Mouse (Mus musculus): ENCODE results near the gene Rbm42. TPM values are rescaled to one million over a fixed set of nuclear protein-coding genes. Genes with fewer than 3 reads are reported as not detected.

The Rbm42 gene
- polyA plus RNA-seq, 1 experiment from 2014 or later: 145 TPM

DNA sequence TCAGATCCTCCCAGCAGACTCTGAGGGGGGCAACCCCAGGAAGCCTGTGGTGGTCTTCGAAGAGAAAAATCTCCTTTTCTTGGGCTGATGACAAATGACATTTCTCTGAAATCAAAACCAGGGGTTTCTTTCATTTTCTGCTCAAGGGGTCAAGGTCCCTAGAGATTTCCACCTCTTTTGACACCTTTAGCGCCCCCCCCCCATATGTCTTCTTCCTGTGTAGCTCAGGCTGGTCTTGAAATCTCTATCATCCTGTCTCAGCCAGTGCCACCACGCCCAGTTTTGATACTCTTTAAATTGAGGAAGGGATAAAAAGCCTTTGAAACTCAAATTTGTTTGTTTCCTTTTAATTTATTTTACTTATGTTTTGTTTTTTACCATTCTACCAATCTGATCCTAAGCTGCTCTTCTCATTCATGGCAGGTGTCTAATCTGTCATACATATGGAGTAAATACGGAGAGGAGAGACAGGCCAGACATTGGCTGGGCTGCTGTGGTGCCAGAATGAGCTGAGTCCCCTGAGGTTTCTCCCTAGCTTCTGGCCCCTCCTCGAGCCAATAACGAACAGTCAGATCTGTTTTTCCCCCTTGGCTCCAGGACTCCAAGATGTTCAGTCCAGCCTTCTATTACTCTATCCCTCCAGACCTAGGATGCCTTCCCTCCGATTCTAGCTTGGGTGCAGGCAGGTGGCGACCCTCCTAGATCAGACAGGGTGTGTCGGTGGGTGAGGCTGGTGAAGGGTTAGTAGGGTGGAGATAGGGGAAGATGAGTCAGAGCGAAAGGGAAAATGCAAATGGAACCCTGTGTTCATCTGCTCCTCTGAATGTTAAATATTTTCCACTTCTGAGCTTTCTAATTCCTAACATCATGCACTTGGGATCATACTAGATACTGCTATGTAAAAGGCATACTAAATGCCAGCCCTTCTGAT is 56.3 kb downstream of the Rbm42 start:
- H3K9me3 ChIP-seq (replicated peaks): no peaks in the 10 kb centered on the region
- DNase-seq (ENCODE audit: low spot score): no peak
- H3K27me3 ChIP-seq (ENCODE audit: low read depth, poor library complexity, severe bottlenecking): no peaks in the 10 kb centered on the region
- no peak overlapping the region for H3K4me3 ChIP-seq
- H3K4me1 ChIP-seq: peaks cover 16% of the 10 kb centered on the region
- H3K36me3 ChIP-seq: no peaks in the 10 kb centered on the region
- 83% methylated on average over 10 of the region's 10 CpGs for WGBS
- H3K27ac ChIP-seq (replicated peaks): no peak overlapping the region

GRCm38 (mm10) chr7:30592772-30593423 is 57.2 kb downstream of the Rbm42 start:
- H3K27me3 ChIP-seq (ENCODE audit: low read depth, poor library complexity, severe bottlenecking): no peaks in the 10 kb centered on the region
- H3K4me1 ChIP-seq: peaks cover 16% of the 10 kb centered on the region
- DNase-seq (ENCODE audit: low spot score): no peak
- no peaks in the 10 kb centered on the region for H3K9me3 ChIP-seq (replicated peaks)
- 63% methylated on average over 5 of the region's 5 CpGs for WGBS
- no peak overlapping the region; the same call in 1 of the 2 replicates for H3K27ac ChIP-seq (replicated peaks)
- H3K4me3 ChIP-seq: no peak overlapping the region
- no peaks in the 10 kb centered on the region for H3K36me3 ChIP-seq

- H3K9me3 ChIP-seq (replicated peaks): no peaks in the 10 kb centered on the region
- no peaks in the 10 kb centered on the region for H3K27me3 ChIP-seq (ENCODE audit: low read depth, poor library complexity, severe bottlenecking)
- WGBS: 43% methylated on average over 4 of the region's 4 CpGs
- no peak for DNase-seq (ENCODE audit: low spot score)
- peaks cover 3% of the 10 kb centered on the region for H3K36me3 ChIP-seq
- H3K4me3 ChIP-seq: peak overlapping the region; percentile 16; the same call in 1 of the 2 replicates
- peaks cover 28% of the 10 kb centered on the region for H3K4me1 ChIP-seq
- no peak overlapping the region for H3K27ac ChIP-seq (replicated peaks)
These were observed 58.5 kb downstream of the Rbm42 start for GRCm38 (mm10) chr7:30591605-30591951.

Other genes starting within 250 kb of the Rbm42 start
- 15.7 and 19.6 TPM in 2 replicates for gene Tyrobp, start 236.6 kb downstream of the Rbm42 start, polyA plus RNA-seq (2016; fragmentation: Nextera tagmentation; extraction: Ambion mirVana)
- 0.35 TPM in 1 of 2 replicates, not detected in the other for gene Hcst, start 230.5 kb downstream of the Rbm42 start, polyA plus RNA-seq (2016; fragmentation: Nextera tagmentation; extraction: Ambion mirVana)
- 1.4 and 1.5 TPM in 2 replicates for gene Nfkbid, start 228.6 kb downstream of the Rbm42 start, polyA plus RNA-seq (2016; fragmentation: Nextera tagmentation; extraction: Ambion mirVana)
- 69.6 and 124 TPM in 2 replicates for gene Aplp1, start 204.8 kb downstream of the Rbm42 start, polyA plus RNA-seq (2016; fragmentation: Nextera tagmentation; extraction: Ambion mirVana)
- gene Kirrel2, start 192.6 kb downstream of the Rbm42 start, polyA plus RNA-seq (2016; fragmentation: Nextera tagmentation; extraction: Ambion mirVana): 1.7 and 1.9 TPM in 2 replicates
- 0.16 and 0.23 TPM in 2 replicates for gene Nphs1, start 192.0 kb downstream of the Rbm42 start, polyA plus RNA-seq (2016; fragmentation: Nextera tagmentation; extraction: Ambion mirVana)
- gene Prodh2, start 156.7 kb downstream of the Rbm42 start, polyA plus RNA-seq (2016; fragmentation: Nextera tagmentation; extraction: Ambion mirVana): not detected in 2 replicates
- gene Arhgap33, start 115.3 kb downstream of the Rbm42 start, polyA plus RNA-seq (2016; fragmentation: Nextera tagmentation; extraction: Ambion mirVana): 36.6 and 62.0 TPM in 2 replicates
- 6.1 and 6.2 TPM in 2 replicates for gene Hspb6, start 98.1 kb downstream of the Rbm42 start, polyA plus RNA-seq (2016; fragmentation: Nextera tagmentation; extraction: Ambion mirVana)
- 13.4 and 17.1 TPM in 2 replicates for gene Proser3, start 98.0 kb downstream of the Rbm42 start, polyA plus RNA-seq (2016; fragmentation: Nextera tagmentation; extraction: Ambion mirVana)
- 45.9 and 46.7 TPM in 2 replicates for gene Lin37, start 90.5 kb downstream of the Rbm42 start, polyA plus RNA-seq (2016; fragmentation: Nextera tagmentation; extraction: Ambion mirVana)
- gene U2af1l4, start 87.0 kb downstream of the Rbm42 start, polyA plus RNA-seq (2016; fragmentation: Nextera tagmentation; extraction: Ambion mirVana): 93.2 and 99.5 TPM in 2 replicates
- 17.0 and 19.6 TPM in 2 replicates for gene Gm49396, start 87.0 kb downstream of the Rbm42 start, polyA plus RNA-seq (2016; fragmentation: Nextera tagmentation; extraction: Ambion mirVana)
- gene Psenen, start 86.7 kb downstream of the Rbm42 start, polyA plus RNA-seq (2016; fragmentation: Nextera tagmentation; extraction: Ambion mirVana): 131 and 133 TPM in 2 replicates
- gene Igflr1, start 84.9 kb downstream of the Rbm42 start, polyA plus RNA-seq (2016; fragmentation: Nextera tagmentation; extraction: Ambion mirVana): 4.4 and 7.2 TPM in 2 replicates
- 7.4 and 10.6 TPM in 2 replicates for gene Kmt2b, start 61.6 kb downstream of the Rbm42 start, polyA plus RNA-seq (2016; fragmentation: Nextera tagmentation; extraction: Ambion mirVana)
- gene Zbtb32, start 51.4 kb downstream of the Rbm42 start, polyA plus RNA-seq (2016; fragmentation: Nextera tagmentation; extraction: Ambion mirVana): 0.26 and 0.61 TPM in 2 replicates
- 0.44 and 0.79 TPM in 2 replicates for gene Upk1a, start 37.5 kb downstream of the Rbm42 start, polyA plus RNA-seq (2016; fragmentation: Nextera tagmentation; extraction: Ambion mirVana)
- gene Cox6b1, start 24.2 kb downstream of the Rbm42 start, polyA plus RNA-seq (2016; fragmentation: Nextera tagmentation; extraction: Ambion mirVana): 779 and 792 TPM in 2 replicates
- gene Etv2, start 14.5 kb downstream of the Rbm42 start, polyA plus RNA-seq (2016; fragmentation: Nextera tagmentation; extraction: Ambion mirVana): not detected in 2 replicates
- gene Haus5, start 14.7 kb upstream of the Rbm42 start, polyA plus RNA-seq (2016; fragmentation: Nextera tagmentation; extraction: Ambion mirVana): 79.8 and 84.0 TPM in 2 replicates
- gene Pmis2, start 21.3 kb upstream of the Rbm42 start, polyA plus RNA-seq (2016; fragmentation: Nextera tagmentation; extraction: Ambion mirVana): not detected in 2 replicates
- gene 2200002J24Rik, start 48.6 kb upstream of the Rbm42 start, polyA plus RNA-seq (2016; fragmentation: Nextera tagmentation; extraction: Ambion mirVana): not detected in 2 replicates
- 0.89 and 1.1 TPM in 2 replicates for gene Atp4a, start 61.9 kb upstream of the Rbm42 start, polyA plus RNA-seq (2016; fragmentation: Nextera tagmentation; extraction: Ambion mirVana)
- gene Tmem147, start 79.2 kb upstream of the Rbm42 start, polyA plus RNA-seq (2016; fragmentation: Nextera tagmentation; extraction: Ambion mirVana): 155 and 164 TPM in 2 replicates
- 0.33 and 0.40 TPM in 2 replicates for gene Gapdhs, start 93.4 kb upstream of the Rbm42 start, polyA plus RNA-seq (2016; fragmentation: Nextera tagmentation; extraction: Ambion mirVana)
- 0.51 and 0.65 TPM in 2 replicates for gene Sbsn, start 101.2 kb upstream of the Rbm42 start, polyA plus RNA-seq (2016; fragmentation: Nextera tagmentation; extraction: Ambion mirVana)
- not detected in 2 replicates for gene Dmkn, start 113.4 kb upstream of the Rbm42 start, polyA plus RNA-seq (2016; fragmentation: Nextera tagmentation; extraction: Ambion mirVana)
- not detected in 2 replicates for gene Krtdap, start 137.6 kb upstream of the Rbm42 start, polyA plus RNA-seq (2016; fragmentation: Nextera tagmentation; extraction: Ambion mirVana)
- gene Ffar2, start 173.5 kb upstream of the Rbm42 start, polyA plus RNA-seq (2016; fragmentation: Nextera tagmentation; extraction: Ambion mirVana): not detected in 2 replicates
- gene Ffar3, start 205.9 kb upstream of the Rbm42 start, polyA plus RNA-seq (2016; fragmentation: Nextera tagmentation; extraction: Ambion mirVana): not detected in 2 replicates
- not detected in 2 replicates for gene Ffar1, start 211.2 kb upstream of the Rbm42 start, polyA plus RNA-seq (2016; fragmentation: Nextera tagmentation; extraction: Ambion mirVana)
- gene Cd22, start 230.0 kb upstream of the Rbm42 start, polyA plus RNA-seq (2016; fragmentation: Nextera tagmentation; extraction: Ambion mirVana): 0.02 TPM in 1 of 2 replicates, not detected in the other

Measured in midbrain, embryonic 10.5 days (tissue).